Mouse (Mus musculus) heart, postnatal 0 days (tissue): ENCODE data around the gene Xrra1. TPM values are rescaled to one million over a fixed set of nuclear protein-coding genes. Genes with fewer than 3 reads are reported as not detected.
A peak's percentile ranks its signal among the peaks of the same experiment; 100 is the strongest.

ENCODE experiments used
- ATAC-seq: fragments of 200-750 bp; cut with Nextera tagmentation; 2 replicates; pipeline ENCODE4 v1.8.0; 2017; ENCODE audit warnings: low read depth, moderate number of reproducible peaks, moderate library complexity; ENCODE audit not compliant: insufficient read depth
- DNase-seq: peaks from one replicate; pipeline ENCODE4 v3.0.0-alpha.2; 2016; ENCODE audit warnings: low spot score
- H3K27ac ChIP-seq: fragments of 300-500 bp; sonication (generic); 2 replicates; pipeline ENCODE4 v1.5.1; 2014; ENCODE audit warnings: low read depth, mild to moderate bottlenecking
- H3K27me3 ChIP-seq: fragments of 300-500 bp; sonication (generic); 2 replicates; pipeline ENCODE4 v1.6.1; 2014; ENCODE audit warnings: low read length, mixed read lengths; ENCODE audit not compliant: control insufficient read depth, insufficient read depth
- H3K36me3 ChIP-seq: fragments of 300-500 bp; sonication (generic); replicated peaks from 2 replicates; pipeline ENCODE4 v1.6.1; 2014; ENCODE audit warnings: low read length, mixed read lengths; ENCODE audit not compliant: control insufficient read depth, insufficient read depth
- H3K4me1 ChIP-seq: fragments of 300-500 bp; sonication (generic); 2 replicates; pipeline ENCODE4 v1.6.1; 2014; ENCODE audit warnings: antibody characterized with exemption; ENCODE audit not compliant: control insufficient read depth, insufficient read depth
- H3K4me2 ChIP-seq: fragments of 300-500 bp; sonication (generic); 2 replicates; pipeline ENCODE4 v1.6.1; 2014; ENCODE audit warnings: low read depth, mild to moderate bottlenecking, low read length, moderate library complexity
- H3K4me3 ChIP-seq: fragments of 300-500 bp; sonication (generic); 2 replicates; pipeline ENCODE4 v1.5.1; 2014; ENCODE audit warnings: low read depth, low read length
- H3K9ac ChIP-seq: fragments of 300-500 bp; sonication (generic); replicated peaks from 2 replicates; pipeline ENCODE4 v1.6.1; 2014; ENCODE audit warnings: low read depth, low read length, mixed read lengths
- H3K9me3 ChIP-seq: fragments of 300-500 bp; sonication (generic); replicated peaks from 2 replicates; pipeline ENCODE4 v1.6.1; 2016; ENCODE audit warnings: low read length; ENCODE audit not compliant: control insufficient read depth
- CTCF ChIP-seq: IDR thresholded peaks from 2 replicates; pipeline ENCODE4 v1.5.1; 2016; ENCODE audit warnings: antibody characterized with exemption, control low read depth, low read depth
- EP300 ChIP-seq: IDR thresholded peaks from 2 replicates; pipeline ENCODE4 v1.6.1; 2016; ENCODE audit warnings: antibody characterized with exemption, low read depth
- WGBS: fragments of 180-500 bp; shearing (Covaris S2); extraction: QIAGEN DNeasy Blood & Tissue Kit; methylation state at CpG from one replicate; pipeline ENCODE4 v1.1.7; 2014; 5-methylcytosine and 5-hydroxymethylcytosine counted together
- polyA plus RNA-seq: library from polyadenylated mRNA; unstranded; fragments of >200 nt; fragmentation: Nextera tagmentation; extraction: Ambion mirVana; gene quantifications from 2 replicates; pipeline ENCODE4 v1.2.1, GENCODE M21; 2015
- total RNA-seq: library from RNA; depleted of rRNA; stranded (reverse); fragments of >200 nt; gene quantifications from 2 replicates; pipeline ENCODE4 v1.2.3, GENCODE M21; 2014; ENCODE audit warnings: low replicate concordance

Xrra1 gene
- total and polyA plus RNA-seq, 2 experiments from 2014 or later, result 0.08 TPM; not detected in 1

GRCm38 (mm10) chr7:99863362-99863761 is 4.4 kb downstream of the Xrra1 start, which contains the start of gene Spcs2:
Gene Spcs2, minus strand, starts transcription at chr7:99863462.
- H3K36me3 ChIP-seq, result no peaks in the 10 kb centered on the region
- TF ChIP-seq EP300 (no peak), CTCF (no peak)
- no peak within 1 kb of the TSS for H3K27ac ChIP-seq
- DNase-seq (no peak), ATAC-seq (no peak)
- no peaks in the 10 kb centered on the region for H3K9me3 ChIP-seq
- no peak within 1 kb of the TSS for H3K4me2 ChIP-seq
- H3K4me1 ChIP-seq, result 0 out of 2 replicates have a peak, but pooled peaks cover 5% of the 10 kb centered on the region
- no peaks in the 10 kb centered on the region for H3K27me3 ChIP-seq
- WGBS, result 44% methylated on average over 7 of the region's 7 CpGs
- H3K4me3 ChIP-seq, result no peak within 1 kb of the TSS
- no peak within 1 kb of the TSS for H3K9ac ChIP-seq

- 0 out of 2 replicates have a peak, but pooled peaks cover 5% of the 10 kb centered on the region for H3K4me1 ChIP-seq
- H3K27ac ChIP-seq, result peak overlapping the region; percentile 16; the same call in 1 of the 2 replicates
- no peaks in the 10 kb centered on the region for H3K36me3 ChIP-seq
- no peak overlapping the region for H3K4me2 ChIP-seq
- TF ChIP-seq CTCF (no peak), EP300 (no peak)
- no peak for DNase-seq
- no peaks in the 10 kb centered on the region for H3K27me3 ChIP-seq
- H3K4me3 ChIP-seq, result no peak overlapping the region
- no peaks in the 10 kb centered on the region for H3K9me3 ChIP-seq
- no peak overlapping the region for H3K9ac ChIP-seq
- 64% methylated on average over 11 of the region's 11 CpGs for WGBS
- ATAC-seq, result no peak
Measured at GRCm38 (mm10) chr7:99864241-99865028, 5.5 kb downstream of the Xrra1 start.

DNA sequence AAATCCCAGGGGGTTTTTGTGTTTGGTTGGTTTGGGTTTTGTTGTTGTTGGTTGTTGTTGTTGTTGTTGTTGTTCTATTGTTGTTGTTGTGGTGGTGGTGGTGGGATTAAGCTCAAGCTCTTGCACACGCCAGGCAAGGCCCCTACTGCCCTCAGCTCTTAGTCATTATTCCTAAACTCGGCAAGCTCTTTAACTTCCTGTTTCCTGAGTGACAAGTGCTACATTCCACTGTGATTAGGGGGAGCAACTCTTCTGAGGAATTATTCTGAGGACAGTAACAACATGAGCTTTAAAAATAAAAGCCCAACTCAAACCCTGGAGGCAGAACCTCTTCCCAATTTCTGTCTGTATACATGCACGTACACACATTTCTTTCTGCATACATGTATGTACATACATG is 6.3 kb downstream of the Xrra1 start:
- 30% methylated on average over 3 of the region's 3 CpGs for WGBS
- no peaks in the 10 kb centered on the region for H3K9me3 ChIP-seq
- no peak overlapping the region for H3K9ac ChIP-seq
- H3K4me3 ChIP-seq, result no peak overlapping the region
- DNase-seq, result peak; percentile 68
- no peaks in the 10 kb centered on the region for H3K36me3 ChIP-seq
- H3K27me3 ChIP-seq, result no peaks in the 10 kb centered on the region
- peak overlapping the region; percentile 16; the same call in 1 of the 2 replicates for H3K27ac ChIP-seq
- 0 out of 2 replicates have a peak, but pooled peaks cover 5% of the 10 kb centered on the region for H3K4me1 ChIP-seq
- TF ChIP-seq EP300 (no peak), CTCF (no peak)
- peak; percentile 81 for ATAC-seq
- no peak overlapping the region for H3K4me2 ChIP-seq

DNA sequence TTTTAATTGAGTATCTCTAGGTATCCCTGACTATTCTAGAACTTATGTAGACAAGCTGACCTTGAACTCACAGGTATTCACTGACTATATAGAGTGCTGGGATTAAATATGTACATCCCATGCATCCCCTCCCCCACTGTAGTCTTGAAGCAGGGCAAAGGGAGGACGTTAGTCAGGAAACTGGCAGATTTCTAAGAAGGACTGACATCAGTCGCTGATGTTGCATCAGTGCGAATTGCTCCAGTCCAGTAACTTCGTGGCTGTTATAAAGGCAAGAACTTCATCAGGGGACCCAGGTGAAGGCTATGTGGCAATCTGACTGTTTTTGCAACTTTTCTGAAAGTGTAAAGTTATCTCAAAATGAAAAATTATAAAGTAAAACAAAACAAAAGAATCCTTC is 10.4 kb downstream of the Xrra1 start:
- Histone ChIP-seq H3K4me3 (no peak overlapping the region), H3K27ac (no peak overlapping the region), H3K9ac (no peak overlapping the region), H3K4me1 (0 out of 2 replicates have a peak, but pooled peaks cover 10% of the 10 kb centered on the region), H3K36me3 (no peaks in the 10 kb centered on the region), H3K4me2 (no peak overlapping the region), H3K27me3 (no peaks in the 10 kb centered on the region), H3K9me3 (no peaks in the 10 kb centered on the region)
- DNase-seq (no peak), ATAC-seq (no peak)
- TF ChIP-seq EP300, result no peak
- TF ChIP-seq CTCF, result no peak
- WGBS, result 58% methylated on average over 4 of the region's 4 CpGs

- Histone ChIP-seq H3K9ac (no peak overlapping the region), H3K4me1 (0 out of 2 replicates have a peak, but pooled peaks cover 8% of the 10 kb centered on the region), H3K27ac (no peak overlapping the region), H3K36me3 (no peaks in the 10 kb centered on the region), H3K4me3 (no peak overlapping the region), H3K4me2 (no peak overlapping the region), H3K27me3 (no peaks in the 10 kb centered on the region; the same call in 1 of the 2 replicates), H3K9me3 (no peaks in the 10 kb centered on the region)
- TF ChIP-seq EP300 (no peak), CTCF (no peak)
- DNase-seq (no peak), ATAC-seq (no peak)
- 27% methylated on average over 6 of the region's 6 CpGs for WGBS
Measured at GRCm38 (mm10) chr7:99873965-99874364, 15.0 kb downstream of the Xrra1 start.
